27 mouse cellular contexts compared by ENCODE assay signal in the genomic region with DNA sequence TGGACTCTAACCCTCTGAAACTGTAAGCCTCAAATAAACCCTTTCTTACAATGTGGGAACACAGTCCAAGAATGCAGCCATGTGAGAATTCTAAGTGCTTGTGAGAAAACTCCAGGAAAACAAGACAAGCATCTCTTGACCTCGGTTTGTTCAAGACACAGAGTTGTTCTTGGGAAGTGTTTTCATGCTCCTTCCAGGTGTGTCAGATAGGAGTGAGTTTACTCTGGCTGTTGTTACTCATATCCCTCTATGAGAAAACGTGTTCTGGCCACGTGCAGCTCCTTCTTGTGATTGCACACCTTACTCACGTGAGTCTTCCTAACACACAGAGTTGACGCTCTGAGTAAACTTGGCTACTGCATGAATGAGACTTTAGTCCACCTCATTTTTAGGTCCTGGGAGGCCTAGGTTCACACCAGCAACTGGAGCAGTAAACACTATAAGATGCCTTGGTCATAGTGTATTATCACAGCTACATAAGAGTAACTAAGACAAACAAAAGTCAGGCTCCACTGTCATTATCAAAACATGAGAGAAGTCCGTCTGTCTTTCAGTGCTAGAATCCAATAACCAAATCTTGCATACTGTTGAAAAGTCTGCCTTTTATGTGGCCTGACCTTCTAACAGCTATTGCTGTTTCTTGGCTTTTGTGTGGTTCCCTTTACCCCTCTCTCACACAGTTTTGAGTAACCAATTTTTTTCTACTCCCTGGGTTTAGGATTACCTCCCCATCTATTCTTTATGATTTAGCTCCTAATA. TPM values are rescaled to one million over a fixed set of nuclear protein-coding genes. Genes with fewer than 3 reads are reported as not detected.
DNase-seq lines count a peak whose midpoint lies in the region; ATAC-seq and TF ChIP-seq lines count a peak whose summit lies in the region.
"Had no signal": no experiment of that assay in that cellular context is flagged by ENCODE, and none has a peak within 500 bp of the region (broad histone marks: within the 10 kb centered on the region; RNA-seq: fewer than 3 reads in every experiment).

No protein-coding gene starts in this region.

- peak; percentile 75 for TF ChIP-seq EP300 in lung, postnatal 0 days (IDR thresholded peaks at IDR 0.05)

- WGBS in heart, embryonic 16.5 days: 86% methylated on average over 6 of the region's 6 CpGs
- WGBS in lung, postnatal 0 days: 63% methylated on average over 6 of the region's 6 CpGs
- 86% methylated on average over 6 of the region's 6 CpGs for WGBS in liver, embryonic 12.5 days (ENCODE audit: insufficient replicate concordance)
- 99% methylated on average over 6 of the region's 6 CpGs for WGBS in hindbrain, embryonic 14.5 days

- H3K4me2 ChIP-seq in heart, embryonic 16.5 days (ENCODE audit: low read depth, low read length): no peak overlapping the region
- no peak overlapping the region for H3K4me2 ChIP-seq in lung, postnatal 0 days (replicated peaks; ENCODE audit: low read depth, low read length)
- no peak overlapping the region for H3K4me2 ChIP-seq in liver, embryonic 12.5 days
- no peak overlapping the region for H3K4me2 ChIP-seq in hindbrain, embryonic 14.5 days (replicated peaks)
- H3K4me2 ChIP-seq: embryonic facial prominence, embryonic 15.5 days; forebrain, embryonic 12.5 days; heart, embryonic 13.5 days; liver, embryonic 15.5 days; neural tube, embryonic 15.5 days had no signal

- no peak overlapping the region for H3K4me3 ChIP-seq in heart, embryonic 16.5 days (ENCODE audit: low read length)
- H3K4me3 ChIP-seq in lung, postnatal 0 days (ENCODE audit: low read depth, low read length): no peak overlapping the region
- no peak overlapping the region for H3K4me3 ChIP-seq in liver, embryonic 12.5 days
- no peak overlapping the region for H3K4me3 ChIP-seq in hindbrain, embryonic 14.5 days (replicated peaks; ENCODE audit: low read length)
- H3K4me3 ChIP-seq: embryonic facial prominence, embryonic 10.5 days; embryonic facial prominence, embryonic 15.5 days; forebrain, embryonic 12.5 days; heart, embryonic 13.5 days; liver, embryonic 15.5 days; neural tube, embryonic 15.5 days had no signal

- no peak overlapping the region for H3K9ac ChIP-seq in heart, embryonic 16.5 days (ENCODE audit: low read length)
- H3K9ac ChIP-seq in lung, postnatal 0 days (replicated peaks; ENCODE audit: low read depth): no peak overlapping the region
- H3K9ac ChIP-seq in liver, embryonic 12.5 days: no peak overlapping the region
- H3K9ac ChIP-seq in hindbrain, embryonic 14.5 days: no peak overlapping the region
- H3K9ac ChIP-seq: embryonic facial prominence, embryonic 15.5 days; forebrain, embryonic 12.5 days; forebrain, postnatal 0 days; heart, embryonic 13.5 days; liver, embryonic 15.5 days; neural tube, embryonic 15.5 days had no signal

- H3K27me3 ChIP-seq in heart, embryonic 16.5 days (ENCODE audit: control insufficient read depth, insufficient read depth, low read length): no peaks in the 10 kb centered on the region
- H3K27me3 ChIP-seq in lung, postnatal 0 days (replicated peaks; ENCODE audit: insufficient read depth, low read length): no peaks in the 10 kb centered on the region
- no peaks in the 10 kb centered on the region for H3K27me3 ChIP-seq in liver, embryonic 12.5 days (replicated peaks)
- no peaks in the 10 kb centered on the region for H3K27me3 ChIP-seq in hindbrain, embryonic 14.5 days (ENCODE audit: control insufficient read depth, insufficient read depth, low read length)
- H3K27me3 ChIP-seq: embryonic facial prominence, embryonic 15.5 days; forebrain, embryonic 12.5 days; heart, embryonic 13.5 days; liver, embryonic 15.5 days; neural tube, embryonic 15.5 days had no signal

- H3K4me1 ChIP-seq in heart, embryonic 16.5 days (ENCODE audit: control insufficient read depth, insufficient read depth, low read length): peaks cover 2% of the 10 kb centered on the region; the same call in 1 of the 2 replicates
- H3K4me1 ChIP-seq in lung, postnatal 0 days (ENCODE audit: insufficient read depth, low read depth, low read length): no peaks in the 10 kb centered on the region
- peaks cover 23% of the 10 kb centered on the region; the same call in 1 of the 2 replicates for H3K4me1 ChIP-seq in liver, embryonic 12.5 days
- no peaks in the 10 kb centered on the region for H3K4me1 ChIP-seq in hindbrain, embryonic 14.5 days (replicated peaks; ENCODE audit: control insufficient read depth, insufficient read depth, low read length)
- H3K4me1 ChIP-seq: embryonic facial prominence, embryonic 10.5 days; embryonic facial prominence, embryonic 15.5 days; forebrain, embryonic 12.5 days; neural tube, embryonic 15.5 days had no signal

- no peak for ATAC-seq in heart, embryonic 16.5 days (replicated peaks; ENCODE audit: extremely low read depth, insufficient read depth, low FRiP score)
- ATAC-seq in lung, postnatal 0 days: peak; percentile 72
- ATAC-seq in CD4-positive, CD25-positive, alpha-beta regulatory T cell, adult 4 months: peak; percentile 1
- ATAC-seq in liver, embryonic 12.5 days: no peak
- ATAC-seq in hindbrain, embryonic 14.5 days (ENCODE audit: low FRiP score): no peak
- ATAC-seq: forebrain, postnatal 0 days; hindbrain, postnatal 0 days had no signal

- peaks cover 20% of the 10 kb centered on the region for H3K36me3 ChIP-seq in heart, embryonic 16.5 days (ENCODE audit: control insufficient read depth, insufficient read depth)
- H3K36me3 ChIP-seq in lung, postnatal 0 days (ENCODE audit: insufficient read depth, low read length): no peaks in the 10 kb centered on the region
- peaks cover 41% of the 10 kb centered on the region for H3K36me3 ChIP-seq in liver, embryonic 12.5 days
- H3K36me3 ChIP-seq in hindbrain, embryonic 14.5 days (replicated peaks; ENCODE audit: control insufficient read depth, insufficient read depth): peaks cover 19% of the 10 kb centered on the region

- DNase-seq in heart, postnatal 4 days: no peak
- peak; percentile 68 for DNase-seq in lung, postnatal 0 days (ENCODE audit: low spot score)
- DNase-seq in lung, postnatal 10 days: no peak
- peak; percentile 68 for DNase-seq in lung, postnatal 36 days
- DNase-seq in hindbrain, embryonic 14.5 days (ENCODE audit: low spot score): no peak
- DNase-seq: adrenal gland, adult 2 months; adrenal gland, postnatal 36 days; cerebellum, adult 2 months; cerebellum, postnatal 25 days; forebrain, postnatal 0 days; heart, postnatal 14 days; kidney, adult 9 months; kidney, postnatal 14 days; layer of hippocampus, adult 9-11 months; liver; midbrain, embryonic 14.5 days; right cerebral cortex, postnatal 4 days had no signal

- H3K9me3 ChIP-seq in heart, embryonic 16.5 days (replicated peaks; ENCODE audit: control insufficient read depth, low read length): 0 out of 2 replicates have a peak, but pooled peaks cover 3% of the 10 kb centered on the region
- no peaks in the 10 kb centered on the region for H3K9me3 ChIP-seq in lung, postnatal 0 days (ENCODE audit: low read length)
- no peaks in the 10 kb centered on the region for H3K9me3 ChIP-seq in liver, embryonic 12.5 days (replicated peaks)
- H3K9me3 ChIP-seq in hindbrain, embryonic 14.5 days (ENCODE audit: control insufficient read depth, low read length): no peaks in the 10 kb centered on the region
- H3K9me3 ChIP-seq: embryonic facial prominence, embryonic 15.5 days; forebrain, embryonic 12.5 days; liver, embryonic 15.5 days; neural tube, embryonic 15.5 days had no signal

- 0 out of 2 replicates have a peak overlapping the region, but pooled peaks have one; percentile 7 for H3K27ac ChIP-seq in heart, embryonic 16.5 days (ENCODE audit: low read length)
- peak overlapping the region; percentile 68 for H3K27ac ChIP-seq in lung, postnatal 0 days (ENCODE audit: low read length)
- no peak overlapping the region for H3K27ac ChIP-seq in liver, embryonic 12.5 days
- no peak overlapping the region for H3K27ac ChIP-seq in hindbrain, embryonic 14.5 days
- H3K27ac ChIP-seq: embryonic facial prominence, embryonic 10.5 days; embryonic facial prominence, embryonic 15.5 days; forebrain, embryonic 12.5 days; heart, embryonic 13.5 days; hindbrain, postnatal 0 days; liver, embryonic 15.5 days; neural tube, embryonic 15.5 days had no signal

- no peak for TF ChIP-seq CTCF in lung, postnatal 0 days (IDR thresholded peaks at IDR 0.05)

RNA-seq across cellular contexts. Expression of gene Ift80, which starts 37.7 kb away (rescaled TPM):
- polyA plus RNA-seq in heart, embryonic 16.5 days (2015; fragmentation: Nextera tagmentation; extraction: Ambion mirVana): 9.5 and 13.4 TPM in 2 replicates
- total RNA-seq in heart, postnatal 4 days (2021): 10 to 100 TPM in 1 of 2 experiments, 1 to 10 TPM in 1; 8.4 to 11.6 TPM
- 5.9 and 8.9 TPM in 2 replicates for polyA plus RNA-seq in lung, postnatal 0 days (2015; fragmentation: Nextera tagmentation; extraction: Ambion mirVana)
- polyA plus RNA-seq in CD4-positive, CD25-positive, alpha-beta regulatory T cell, adult 4 months (2017; shearing (Covaris generic)): 100 to 1,000 TPM; 165 to 175 TPM
- 6.8 and 7.1 TPM in 2 replicates for polyA plus RNA-seq in liver, embryonic 12.5 days (2016; fragmentation: Nextera tagmentation; extraction: Ambion mirVana)
- polyA plus RNA-seq in hindbrain, embryonic 14.5 days (2014; fragmentation: Nextera tagmentation; extraction: Ambion mirVana): 8.7 and 11.9 TPM in 2 replicates

RNA-seq across cellular contexts. Expression of gene Smc4, which starts 37.8 kb away (rescaled TPM):
- 154 and 180 TPM in 2 replicates for polyA plus RNA-seq in heart, embryonic 16.5 days (2015; fragmentation: Nextera tagmentation; extraction: Ambion mirVana)
- total RNA-seq in heart, postnatal 4 days (2021): 100 to 1,000 TPM in 1 of 2 experiments, 10 to 100 TPM in 1; 93.9 to 109 TPM
- polyA plus RNA-seq in lung, postnatal 0 days (2015; fragmentation: Nextera tagmentation; extraction: Ambion mirVana): 74.2 and 86.6 TPM in 2 replicates
- polyA plus RNA-seq in CD4-positive, CD25-positive, alpha-beta regulatory T cell, adult 4 months (2017; shearing (Covaris generic)): 100 to 1,000 TPM; 450 to 528 TPM
- polyA plus RNA-seq in liver, embryonic 12.5 days (2016; fragmentation: Nextera tagmentation; extraction: Ambion mirVana): 178 and 181 TPM in 2 replicates
- 30.8 and 33.9 TPM in 2 replicates for polyA plus RNA-seq in hindbrain, embryonic 14.5 days (2014; fragmentation: Nextera tagmentation; extraction: Ambion mirVana)

Comparison
In these comparisons a context has a peak if more than half of its experiments do, and no peak if none do; other contexts are left out.
1. DNase-seq: peak in lung, postnatal 0 days (single experiment) and lung, postnatal 36 days (single experiment); none in heart, postnatal 4 days (single experiment), lung, postnatal 10 days (single experiment) and hindbrain, embryonic 14.5 days (single experiment).
2. ATAC-seq: peak in lung, postnatal 0 days (single experiment) and CD4-positive, CD25-positive, alpha-beta regulatory T cell, adult 4 months (single experiment); none in heart, embryonic 16.5 days (single experiment), liver, embryonic 12.5 days (single experiment) and hindbrain, embryonic 14.5 days (single experiment).
3. H3K27ac ChIP-seq: peak in heart, embryonic 16.5 days (single experiment) and lung, postnatal 0 days (single experiment); none in liver, embryonic 12.5 days (single experiment) and hindbrain, embryonic 14.5 days (single experiment).
4. RNA of gene Ift80, which starts 37.7 kb away (polyA plus RNA-seq): 165 to 175 TPM in CD4-positive, CD25-positive, alpha-beta regulatory T cell, adult 4 months; 9.5 to 13.4 TPM in heart, embryonic 16.5 days, 8.7 to 11.9 TPM in hindbrain, embryonic 14.5 days, 6.8 to 7.1 TPM in liver, embryonic 12.5 days and 5.9 to 8.9 TPM in lung, postnatal 0 days; every median in the first group is over 10 times any median in the second.